Mouse (Mus musculus): Measurements from ENCODE around the gene Bzw2.

Bzw2 gene

DNA sequence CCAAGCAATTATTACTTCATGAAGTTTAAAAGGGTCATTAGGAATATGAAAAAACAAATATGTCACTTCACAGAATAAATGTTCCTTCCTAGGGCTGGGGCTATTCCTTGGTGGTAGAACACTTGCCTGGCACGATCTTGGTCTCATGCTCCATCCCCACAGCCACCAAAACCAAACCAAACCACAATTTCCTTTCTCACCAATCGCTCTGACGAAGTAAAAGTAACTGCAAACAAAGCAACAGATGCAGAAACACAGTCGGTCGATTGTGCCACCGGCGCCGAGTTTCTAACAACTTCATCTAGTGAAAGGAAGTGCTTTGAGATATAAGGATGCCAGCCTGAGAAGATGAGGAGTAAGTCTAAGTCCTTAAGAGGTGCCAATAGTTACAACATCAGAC is 21.6 kb downstream of the Bzw2 start:
- DNase-seq (ENCODE audit: extremely low read depth, low read depth): no peak

DNA sequence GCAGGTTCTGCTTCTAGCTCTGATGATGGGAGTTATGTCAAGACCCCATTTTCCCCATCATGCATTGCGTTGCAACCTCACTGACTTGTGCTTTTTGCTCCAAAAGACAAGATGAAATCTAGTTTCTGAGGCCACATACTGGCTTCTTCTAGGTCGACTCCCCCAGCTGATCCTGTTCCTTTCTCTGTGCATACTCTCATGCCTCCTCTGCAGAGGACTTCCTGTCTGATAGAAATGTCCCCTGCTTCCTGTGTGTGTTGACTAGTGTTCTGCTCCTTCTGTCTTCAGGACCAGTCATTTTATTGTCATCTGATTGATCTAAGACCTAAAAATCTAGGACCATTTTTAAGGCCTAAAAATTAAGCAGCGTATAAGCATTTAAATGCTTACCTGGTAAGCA is 22.5 kb downstream of the Bzw2 start:
- DNase-seq (ENCODE audit: extremely low read depth, low read depth): no peak

DNA sequence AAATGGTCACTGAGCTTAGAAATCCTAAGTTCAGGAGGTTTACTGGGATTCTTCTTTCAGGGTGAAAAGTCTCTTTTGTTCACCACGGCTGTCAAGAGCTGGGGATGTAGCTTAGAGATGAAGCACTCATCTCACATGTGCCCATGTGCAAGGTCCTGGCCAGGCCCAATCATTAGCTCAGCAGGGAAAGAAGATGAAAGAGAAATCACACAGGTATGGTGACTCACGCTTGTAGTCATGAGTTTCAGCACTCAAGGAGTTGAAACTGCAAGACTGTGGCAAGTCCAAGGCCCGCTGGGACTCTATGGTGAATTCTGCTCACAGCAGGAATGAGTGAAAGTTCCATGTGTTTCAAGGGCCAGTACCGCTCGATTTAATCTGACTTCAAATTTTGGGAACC is 23.8 kb downstream of the Bzw2 start:
- no peak for DNase-seq (ENCODE audit: extremely low read depth, low read depth)

DNA sequence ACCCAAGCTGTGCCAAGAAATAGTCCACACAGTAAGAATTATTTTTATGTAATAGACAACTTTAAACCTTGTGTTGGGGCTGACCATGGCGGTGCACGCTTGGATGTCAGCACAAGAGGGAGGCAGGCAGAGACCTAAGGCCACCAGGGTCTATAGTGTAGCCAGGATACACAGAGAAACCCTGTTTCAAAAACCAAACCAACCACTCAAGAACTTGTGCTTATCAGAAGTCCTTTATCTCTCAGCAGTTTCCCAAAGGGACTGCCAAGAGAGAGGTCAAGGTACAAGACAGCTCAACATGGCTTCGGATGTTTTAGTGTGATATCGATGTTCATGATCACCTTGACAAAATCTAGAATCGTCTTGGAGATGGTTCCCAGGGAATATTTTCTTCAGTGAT is 24.3 kb downstream of the Bzw2 start:
- DNase-seq (ENCODE audit: extremely low read depth, low read depth): no peak

DNA sequence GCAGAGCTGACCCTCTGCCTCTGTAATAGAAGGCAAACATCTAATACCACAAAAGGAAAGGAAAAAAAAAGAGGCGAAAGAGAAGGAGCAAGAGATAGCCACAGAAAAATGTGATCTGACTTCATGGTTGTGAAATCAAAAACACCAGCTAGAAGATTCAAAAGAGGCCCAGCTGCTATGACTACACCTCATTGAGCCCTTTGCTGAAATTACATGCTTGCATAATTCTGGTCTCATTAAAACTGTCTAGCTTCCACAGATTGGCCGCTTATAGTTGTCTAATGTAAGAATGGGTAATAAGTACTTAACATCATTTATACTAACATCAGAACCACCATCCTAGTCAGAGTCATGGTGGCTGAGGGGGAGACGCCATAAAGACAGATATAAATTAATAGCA is 25.2 kb downstream of the Bzw2 start:
- DNase-seq (ENCODE audit: extremely low read depth, low read depth): no peak

DNA sequence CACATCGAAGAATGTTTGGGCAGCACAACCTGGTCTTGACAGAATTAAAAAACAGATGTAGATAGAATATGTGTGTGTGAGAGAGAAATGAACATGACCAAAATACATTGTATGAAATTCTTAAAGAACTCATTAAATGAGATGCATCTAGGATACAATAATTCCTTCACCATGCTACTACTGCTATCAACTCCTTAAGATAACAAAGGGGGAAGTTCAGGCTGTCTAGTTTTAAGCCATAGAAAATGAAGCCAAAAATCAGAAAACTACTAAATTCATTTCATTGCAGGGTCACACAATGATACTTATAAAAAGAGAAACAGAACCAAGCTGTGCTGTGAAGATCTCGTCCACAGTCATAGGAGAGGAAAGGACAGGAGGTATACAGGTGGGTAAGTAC is 25.6 kb downstream of the Bzw2 start:
- no peak for DNase-seq (ENCODE audit: extremely low read depth, low read depth)

DNA sequence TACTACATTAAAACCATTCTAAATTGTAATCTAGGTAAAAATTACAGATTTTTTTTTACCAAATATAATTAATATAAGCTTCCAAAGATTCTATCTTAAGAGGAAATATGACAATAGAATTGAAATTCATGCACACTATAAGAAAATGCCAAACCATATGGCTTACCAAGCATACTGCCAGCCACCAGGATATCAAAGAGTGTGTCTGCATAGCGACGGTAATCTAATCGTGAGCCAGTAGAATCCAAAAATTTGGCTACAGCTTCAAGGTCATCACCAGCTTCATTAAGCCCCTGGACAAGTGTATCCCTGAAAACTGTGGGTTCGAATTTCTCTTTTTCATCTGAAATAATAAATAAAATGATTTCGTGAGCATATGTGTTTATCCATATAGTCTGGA is 28.1 kb downstream of the Bzw2 start:
- DNase-seq (ENCODE audit: extremely low read depth, low read depth): no peak

DNA sequence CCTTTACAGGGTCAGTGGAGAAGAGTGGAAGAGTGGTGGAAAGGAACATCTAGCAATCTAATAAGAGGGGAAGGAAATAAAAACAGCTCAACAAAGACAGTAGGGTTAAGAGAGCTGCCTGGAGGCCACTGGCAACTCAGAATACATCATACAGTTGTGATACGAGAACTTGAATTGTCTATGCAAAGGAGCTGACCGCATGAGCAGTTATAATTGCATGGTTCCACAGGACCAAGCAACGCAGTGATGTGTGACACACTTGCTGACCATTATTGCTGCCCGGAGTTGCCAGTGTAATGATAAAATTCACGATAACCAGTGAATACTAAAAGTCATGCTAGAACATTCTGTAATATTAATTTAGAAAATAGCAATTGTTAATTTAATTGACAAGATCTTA is 31.8 kb downstream of the Bzw2 start:
- no peak for DNase-seq (ENCODE audit: extremely low read depth, low read depth)

DNA sequence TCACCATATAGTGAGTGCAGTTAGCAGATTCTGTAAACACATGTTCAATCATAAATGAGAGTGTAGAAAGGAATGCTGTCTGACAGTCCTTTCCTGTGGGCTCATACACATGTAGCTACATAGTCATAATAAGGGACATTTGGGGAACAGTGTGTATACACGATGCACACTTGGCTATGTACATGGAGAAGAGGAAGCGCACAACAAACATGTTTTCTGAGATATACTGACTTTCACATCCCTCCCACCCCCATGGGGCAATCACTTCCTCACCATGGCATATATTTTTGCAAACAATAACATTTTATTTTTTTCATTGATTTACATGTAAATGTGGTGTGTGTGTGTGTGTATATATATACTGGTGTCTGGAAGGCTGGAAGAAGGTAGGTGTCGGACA is 38.6 kb downstream of the Bzw2 start:
- DNase-seq (ENCODE audit: extremely low read depth, low read depth): no peak

DNA sequence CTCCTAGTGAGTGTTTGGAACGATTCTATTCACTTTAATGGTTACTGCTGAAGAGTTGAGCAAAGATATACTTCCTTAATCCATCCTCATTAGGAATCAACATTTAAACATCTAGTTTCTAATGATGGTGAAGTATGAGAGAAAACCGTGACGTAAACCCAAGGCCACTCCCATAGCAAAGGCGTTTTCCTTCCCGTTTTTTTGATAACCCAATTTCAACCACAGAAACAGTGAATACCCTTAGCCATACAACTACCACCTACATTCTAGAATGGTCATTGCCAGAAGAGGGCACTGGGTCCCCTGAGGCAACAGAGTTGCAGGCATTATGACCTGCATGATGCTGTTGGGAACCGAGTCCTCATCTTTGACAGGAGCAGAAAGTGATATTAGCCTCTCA is 40.7 kb downstream of the Bzw2 start:
- no peak for DNase-seq (ENCODE audit: extremely low read depth, low read depth)

DNA sequence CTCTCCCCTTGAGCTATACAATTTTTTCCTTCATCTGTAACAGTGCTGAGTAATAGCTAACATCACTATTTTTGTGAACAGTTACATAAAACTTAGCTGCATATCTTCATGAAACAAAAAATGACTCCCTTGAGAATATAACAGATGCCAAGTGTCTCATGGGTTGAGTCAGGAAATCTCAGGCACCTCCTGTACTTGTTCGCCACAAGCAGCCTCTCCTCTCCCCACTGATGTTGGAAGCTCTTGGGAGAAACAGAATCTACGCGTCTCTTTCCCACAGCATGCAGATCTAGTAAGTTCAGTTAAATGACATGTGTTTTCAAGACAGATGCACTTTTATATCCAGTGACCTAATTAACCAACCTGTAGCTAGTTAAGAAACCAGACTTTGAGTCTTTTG is 45.8 kb downstream of the Bzw2 start:
- DNase-seq (ENCODE audit: extremely low read depth, low read depth): no peak

DNA sequence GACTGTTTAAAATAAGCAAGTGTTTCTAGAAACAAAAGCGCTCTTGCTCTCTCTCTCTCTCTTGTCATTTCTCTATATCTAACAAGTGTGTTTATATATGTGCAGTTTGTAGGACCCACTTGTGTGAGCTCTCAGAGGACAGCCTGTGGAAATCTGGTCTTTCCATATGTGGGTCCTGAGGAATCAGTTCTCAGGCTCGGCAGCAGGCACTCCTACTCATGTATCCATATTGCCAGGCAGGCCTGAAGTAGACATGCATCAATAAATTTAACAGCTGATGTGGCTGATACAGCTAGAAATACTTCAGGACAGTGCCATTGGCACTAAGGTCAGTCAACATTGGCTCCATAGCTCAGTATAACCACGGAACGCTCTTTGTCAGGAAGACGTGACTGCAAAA is 46.8 kb downstream of the Bzw2 start:
- no peak for DNase-seq (ENCODE audit: extremely low read depth, low read depth)

DNA sequence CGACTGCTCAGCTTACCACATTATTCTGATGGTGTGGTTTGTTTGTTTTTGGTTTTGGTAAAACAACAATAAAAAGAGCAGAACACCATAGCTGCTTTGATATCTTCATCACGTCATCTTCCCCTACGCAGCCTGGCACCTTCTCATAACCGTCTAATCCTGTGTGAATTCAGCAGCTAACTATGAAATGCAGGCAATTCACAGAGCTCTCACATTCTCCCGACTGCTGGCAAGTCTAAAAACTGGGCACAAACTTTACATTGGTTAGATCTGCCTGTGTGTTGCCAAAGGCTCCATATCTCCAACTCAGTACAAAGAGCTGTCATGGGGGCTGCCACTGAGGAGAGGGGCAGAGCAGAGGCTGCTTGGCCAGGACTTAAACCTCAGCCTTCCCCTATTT is 47.4 kb downstream of the Bzw2 start:
- no peak for DNase-seq (ENCODE audit: extremely low read depth, low read depth)

DNA sequence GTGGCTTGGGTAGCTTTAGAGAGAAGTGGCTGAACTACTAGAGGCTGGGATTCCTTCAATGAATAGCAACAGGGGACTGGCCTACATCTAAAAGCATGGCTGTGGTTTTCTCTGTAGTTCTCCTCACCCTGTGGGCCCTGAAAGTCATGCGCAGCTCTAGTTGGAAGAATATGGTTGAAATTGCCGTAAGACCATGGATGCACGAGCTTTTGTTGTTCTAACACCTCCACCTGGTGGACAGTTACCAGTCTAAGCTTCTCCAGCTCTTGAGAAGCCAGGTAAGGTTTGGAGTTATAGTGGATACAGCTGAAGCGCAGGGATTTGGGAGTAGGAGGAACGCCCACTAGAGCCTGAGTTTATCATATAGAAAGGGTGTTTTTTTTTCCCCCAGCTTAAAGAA is 49.4 kb downstream of the Bzw2 start:
- DNase-seq (ENCODE audit: extremely low read depth, low read depth): no peak

DNA sequence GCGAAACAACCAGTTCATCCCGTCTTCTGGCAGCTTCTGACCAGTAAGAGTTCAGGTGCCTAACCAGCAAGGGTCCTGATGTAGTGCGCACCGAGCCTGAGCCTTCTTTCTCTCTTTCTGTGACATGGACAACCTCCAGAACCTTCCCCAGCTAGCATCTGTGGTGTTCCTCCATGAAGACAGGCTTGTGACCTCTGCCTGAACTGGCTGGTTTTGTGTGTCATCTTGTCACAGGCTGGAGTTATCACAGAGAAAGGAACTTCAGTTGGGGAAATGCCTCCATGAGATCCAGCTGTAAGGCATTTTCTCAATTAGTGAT is 54.3 kb downstream of the Bzw2 start:
- no peak for DNase-seq (ENCODE audit: extremely low read depth, low read depth)

DNA sequence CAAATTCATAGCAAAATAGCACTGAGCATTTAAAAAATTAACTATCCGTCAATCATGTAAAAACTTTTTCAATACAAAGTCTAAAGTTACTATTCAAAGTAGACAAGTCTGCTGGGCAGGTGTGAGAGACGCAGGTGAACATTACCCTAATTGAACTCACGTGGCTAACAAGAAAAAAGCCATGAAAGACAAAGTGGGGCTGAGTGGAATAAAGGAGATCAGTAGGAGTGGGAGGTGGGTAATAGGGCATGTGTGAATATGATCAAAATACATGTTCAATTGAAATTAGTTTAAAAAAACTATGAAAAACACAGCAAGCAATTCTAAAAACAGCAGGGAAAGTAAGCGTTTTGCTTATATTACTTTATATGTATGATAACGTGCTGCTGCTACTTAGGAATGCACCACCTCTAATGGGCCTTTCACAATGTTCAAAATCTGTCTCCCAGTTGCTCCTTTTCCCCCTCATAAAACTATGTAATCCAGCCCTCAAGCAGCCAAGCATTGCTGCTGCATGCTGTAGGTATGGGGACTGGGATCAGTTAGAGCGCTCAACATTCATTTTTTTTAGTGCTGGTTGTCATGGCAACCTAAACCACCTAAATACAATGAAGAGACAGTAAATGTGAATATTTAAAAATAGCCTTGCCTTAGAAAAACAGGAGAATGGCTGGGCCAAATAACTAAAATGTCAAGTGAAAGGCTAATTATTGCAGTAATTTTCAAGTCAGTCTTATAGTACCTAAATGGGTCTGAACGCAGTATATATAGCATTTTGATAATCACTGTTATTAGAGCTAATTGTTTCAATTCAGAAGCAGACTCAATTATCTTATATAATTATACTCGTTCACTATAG is 54.9 kb downstream of the Bzw2 start:
- DNase-seq (ENCODE audit: extremely low read depth, low read depth): no peak

DNA sequence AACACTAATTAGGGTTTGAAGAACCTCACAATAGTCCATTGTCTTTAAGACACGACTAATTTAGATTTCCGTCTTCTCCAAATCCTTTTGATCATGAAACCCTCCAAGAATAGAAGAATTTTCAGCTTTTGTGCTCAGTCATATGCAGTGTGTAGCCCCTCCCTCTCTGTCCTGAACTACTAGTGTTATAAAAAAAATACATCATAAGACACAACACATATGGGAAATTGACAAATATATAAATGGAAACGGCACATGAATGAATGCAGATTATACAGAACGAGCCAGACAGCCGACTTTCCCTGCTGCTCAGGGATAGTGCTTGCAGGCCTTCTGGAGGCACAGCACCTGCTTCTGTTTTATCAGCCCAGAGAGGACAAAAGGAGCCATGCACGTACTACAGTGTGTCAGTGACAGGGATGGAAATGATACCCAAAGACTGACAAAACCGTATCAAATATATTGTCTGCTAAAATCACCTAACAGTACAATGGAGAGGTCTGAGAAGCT is 62.5 kb downstream of the Bzw2 start:
- DNase-seq (ENCODE audit: extremely low read depth, low read depth): no peak

DNA sequence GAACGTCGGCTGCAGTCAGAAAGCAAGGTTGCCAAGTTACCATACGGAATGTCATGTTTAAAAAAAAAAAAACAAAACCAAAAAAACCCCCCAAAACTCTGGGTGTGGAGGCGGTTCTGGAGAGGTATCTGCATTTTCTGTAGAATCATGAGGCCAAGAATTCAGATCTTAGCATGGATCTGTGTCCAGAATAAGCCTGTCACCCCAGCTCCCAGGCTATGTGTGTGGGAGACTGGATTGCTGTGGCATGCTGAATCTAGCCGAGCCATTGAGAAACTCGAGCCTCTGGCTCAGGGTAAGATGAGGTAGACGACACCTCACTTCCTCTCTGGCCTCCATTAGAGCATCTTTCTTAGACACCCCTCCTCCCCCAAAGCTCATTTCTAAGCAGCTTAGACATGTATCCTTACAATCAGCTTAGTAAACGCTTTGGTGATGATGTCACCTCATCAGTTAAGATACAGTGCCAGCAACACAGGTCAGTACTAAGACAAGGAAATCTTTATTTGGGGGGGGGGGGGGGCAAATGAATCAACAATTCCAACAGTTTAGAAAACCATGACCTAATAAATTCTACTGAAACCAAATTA is 64.7 kb downstream of the Bzw2 start:
- no peak for DNase-seq (ENCODE audit: extremely low read depth, low read depth)

DNA sequence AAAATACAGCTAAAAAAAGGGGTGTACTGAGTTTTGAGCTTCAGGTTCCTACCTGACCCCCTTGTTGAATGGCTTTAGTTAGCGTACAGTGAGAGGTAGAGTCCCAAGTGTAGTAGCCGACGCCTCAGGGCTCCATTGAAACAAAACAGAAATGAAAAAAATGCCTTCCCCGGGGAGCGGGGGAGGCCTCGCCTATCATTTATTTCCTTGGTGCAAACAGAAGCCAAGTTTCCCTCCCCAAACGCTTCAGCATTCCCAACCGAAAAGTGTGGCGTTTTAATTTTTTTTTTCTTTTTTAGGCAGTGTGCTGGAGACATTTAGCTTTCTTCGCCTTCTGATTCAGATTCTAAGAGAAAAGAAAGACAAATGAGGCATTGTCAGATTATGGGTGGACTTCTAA is 65.9 kb downstream of the Bzw2 start:
- no peak for DNase-seq (ENCODE audit: extremely low read depth, low read depth)

DNA sequence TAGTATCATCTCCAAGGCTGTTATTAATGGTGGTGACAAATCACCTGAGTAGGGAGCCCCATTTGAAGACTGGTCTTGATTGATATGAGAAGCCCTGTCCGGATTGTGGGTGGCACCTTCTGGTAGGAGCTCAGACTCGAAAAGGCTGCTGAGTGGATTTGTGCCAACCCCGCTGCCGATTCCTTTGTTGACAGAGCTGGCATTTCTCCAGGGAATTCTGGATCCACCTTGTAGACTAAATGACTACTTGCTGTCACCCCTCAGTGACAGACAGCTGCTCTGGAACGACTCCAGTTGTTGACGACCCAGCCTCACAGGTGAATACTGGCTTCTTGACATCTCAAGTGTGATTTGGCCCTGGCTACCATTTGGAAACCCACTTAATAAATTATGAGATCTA is 68.7 kb downstream of the Bzw2 start:
- DNase-seq (ENCODE audit: extremely low read depth, low read depth): no peak

DNA sequence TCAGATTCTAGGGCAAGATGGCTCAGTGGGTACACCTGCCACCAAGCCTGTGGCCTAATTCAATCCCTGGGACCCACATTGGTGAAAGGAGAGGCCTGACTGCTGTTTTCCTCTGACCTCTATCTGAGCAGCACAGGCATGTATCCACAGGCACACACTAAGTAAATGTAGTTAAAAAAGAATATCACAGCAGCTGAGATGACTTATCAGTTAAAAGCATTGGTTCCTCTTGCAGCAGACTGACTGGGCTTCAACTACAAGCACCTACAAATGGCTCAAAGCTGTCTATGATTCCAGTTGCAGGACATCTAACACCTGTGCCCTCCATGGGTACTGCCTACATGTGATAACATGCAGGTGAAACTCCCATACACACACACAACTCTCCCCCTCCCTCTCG is 69.1 kb downstream of the Bzw2 start:
- DNase-seq (ENCODE audit: extremely low read depth, low read depth): no peak

DNA sequence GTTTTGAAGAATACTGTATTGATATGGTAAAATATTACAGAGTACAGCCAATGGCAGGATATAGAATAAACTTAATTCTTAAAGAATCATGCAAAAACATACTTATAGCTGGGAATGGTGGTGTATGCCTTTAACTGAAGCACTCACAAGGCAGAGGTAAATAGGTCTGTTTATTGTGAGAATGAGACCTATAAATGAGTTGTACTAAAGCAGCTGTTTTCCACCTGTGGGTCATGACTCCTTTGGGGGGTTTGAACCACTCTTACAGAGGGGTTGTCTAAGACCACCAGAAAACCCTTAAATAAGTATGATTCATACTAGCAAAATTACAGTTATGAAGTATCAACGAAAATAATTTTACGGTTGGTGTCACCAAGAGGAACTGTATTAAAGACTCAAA is 72.5 kb downstream of the Bzw2 start:
- DNase-seq (ENCODE audit: extremely low read depth, low read depth): no peak

Data from MEL-GATA-1-ER (cell line).